Mouse (Mus musculus): Measurements from ENCODE around the gene Stard5. TPM values are rescaled to one million over a fixed set of nuclear protein-coding genes. Genes with fewer than 3 reads are reported as not detected.

Stard5 gene
- polyA plus RNA-seq, 1 experiment from 2014 or later = 19.4 TPM

GRCm38 (mm10) chr7:83627369-83627768 lies 4.4 kb upstream of the Stard5 start:
- no peaks in the 10 kb centered on the region for H3K27me3 ChIP-seq (ENCODE audit: control insufficient read depth, insufficient read depth, low read length)
- no peak overlapping the region for H3K27ac ChIP-seq (ENCODE audit: low read depth, low read length)
- 76% methylated on average over 4 of the region's 4 CpGs for WGBS
- no peaks in the 10 kb centered on the region for H3K36me3 ChIP-seq (ENCODE audit: control insufficient read depth, insufficient read depth, low read length)
- H3K4me2 ChIP-seq (replicated peaks; ENCODE audit: low read depth, low read length) = no peak overlapping the region
- no peak overlapping the region for H3K9ac ChIP-seq (ENCODE audit: low read depth, low read length)
- H3K4me1 ChIP-seq (ENCODE audit: control insufficient read depth, insufficient read depth, low read length) = no peaks in the 10 kb centered on the region
- no peak for ATAC-seq (ENCODE audit: low FRiP score, low TSS enrichment)
- no peak overlapping the region for H3K4me3 ChIP-seq (ENCODE audit: low read length)
- H3K9me3 ChIP-seq (ENCODE audit: control insufficient read depth, low read length) = no peaks in the 10 kb centered on the region

GRCm38 (mm10) chr7:83631073-83631827 lies 509 bp upstream of the Stard5 start:
- H3K36me3 ChIP-seq (ENCODE audit: control insufficient read depth, insufficient read depth, low read length) = no peaks in the 10 kb centered on the region
- no peaks in the 10 kb centered on the region for H3K27me3 ChIP-seq (ENCODE audit: control insufficient read depth, insufficient read depth, low read length)
- H3K9ac ChIP-seq (ENCODE audit: low read depth, low read length) = peak overlapping the region; percentile 35; the same call in 1 of the 2 replicates
- no peak for ATAC-seq (ENCODE audit: low FRiP score, low TSS enrichment)
- no peaks in the 10 kb centered on the region for H3K9me3 ChIP-seq (ENCODE audit: control insufficient read depth, low read length)
- H3K4me3 ChIP-seq (ENCODE audit: low read length) = peak overlapping the region; percentile 60
- H3K27ac ChIP-seq (ENCODE audit: low read depth, low read length) = no peak overlapping the region
- H3K4me1 ChIP-seq (ENCODE audit: control insufficient read depth, insufficient read depth, low read length) = peaks cover 10% of the 10 kb centered on the region; the same call in 1 of the 2 replicates
- WGBS = 11% methylated on average over 11 of the region's 11 CpGs
- H3K4me2 ChIP-seq (replicated peaks; ENCODE audit: low read depth, low read length) = peak overlapping the region; percentile 59

GRCm38 (mm10) chr7:83632682-83633120 lies 942 bp downstream of the Stard5 start:
- 43% methylated on average over 6 of the region's 6 CpGs for WGBS
- peaks cover 10% of the 10 kb centered on the region; the same call in 1 of the 2 replicates for H3K4me1 ChIP-seq (ENCODE audit: control insufficient read depth, insufficient read depth, low read length)
- H3K36me3 ChIP-seq (ENCODE audit: control insufficient read depth, insufficient read depth, low read length) = peaks cover 6% of the 10 kb centered on the region
- H3K27ac ChIP-seq (ENCODE audit: low read depth, low read length) = no peak overlapping the region
- H3K9me3 ChIP-seq (ENCODE audit: control insufficient read depth, low read length) = no peaks in the 10 kb centered on the region
- peak overlapping the region; percentile 65; the same call in 1 of the 2 replicates for H3K9ac ChIP-seq (ENCODE audit: low read depth, low read length)
- no peaks in the 10 kb centered on the region for H3K27me3 ChIP-seq (ENCODE audit: control insufficient read depth, insufficient read depth, low read length)
- peak overlapping the region; percentile 60 for H3K4me3 ChIP-seq (ENCODE audit: low read length)
- no peak for ATAC-seq (ENCODE audit: low FRiP score, low TSS enrichment)
- peak overlapping the region; percentile 59 for H3K4me2 ChIP-seq (replicated peaks; ENCODE audit: low read depth, low read length)

- Histone ChIP-seq H3K9ac (ENCODE audit: low read depth, low read length) (no peak overlapping the region), H3K4me2 (replicated peaks; ENCODE audit: low read depth, low read length) (no peak overlapping the region), H3K27me3 (ENCODE audit: control insufficient read depth, insufficient read depth, low read length) (no peaks in the 10 kb centered on the region), H3K36me3 (ENCODE audit: control insufficient read depth, insufficient read depth, low read length) (peaks cover 10% of the 10 kb centered on the region), H3K4me1 (ENCODE audit: control insufficient read depth, insufficient read depth, low read length) (peaks cover 10% of the 10 kb centered on the region; the same call in 1 of the 2 replicates), H3K27ac (ENCODE audit: low read depth, low read length) (no peak overlapping the region), H3K9me3 (ENCODE audit: control insufficient read depth, low read length) (no peaks in the 10 kb centered on the region), H3K4me3 (ENCODE audit: low read length) (no peak overlapping the region)
- 91% methylated on average over 6 of the region's 6 CpGs for WGBS
- ATAC-seq (ENCODE audit: low FRiP score, low TSS enrichment) = no peak
Measured at GRCm38 (mm10) chr7:83633856-83634255, 2.1 kb downstream of the Stard5 start.

- H3K4me2 ChIP-seq (replicated peaks; ENCODE audit: low read depth, low read length) = no peak overlapping the region
- H3K9ac ChIP-seq (ENCODE audit: low read depth, low read length) = no peak overlapping the region
- H3K27me3 ChIP-seq (ENCODE audit: control insufficient read depth, insufficient read depth, low read length) = no peaks in the 10 kb centered on the region
- peaks cover 18% of the 10 kb centered on the region for H3K36me3 ChIP-seq (ENCODE audit: control insufficient read depth, insufficient read depth, low read length)
- H3K27ac ChIP-seq (ENCODE audit: low read depth, low read length) = no peak overlapping the region
- H3K4me1 ChIP-seq (ENCODE audit: control insufficient read depth, insufficient read depth, low read length) = peaks cover 10% of the 10 kb centered on the region; the same call in 1 of the 2 replicates
- WGBS = 96% methylated on average over 2 of the region's 2 CpGs
- H3K4me3 ChIP-seq (ENCODE audit: low read length) = no peak overlapping the region
- no peak for ATAC-seq (ENCODE audit: low FRiP score, low TSS enrichment)
- H3K9me3 ChIP-seq (ENCODE audit: control insufficient read depth, low read length) = no peaks in the 10 kb centered on the region
Measured at GRCm38 (mm10) chr7:83635726-83636125, 4.0 kb downstream of the Stard5 start.

- H3K27ac ChIP-seq (ENCODE audit: low read depth, low read length) = no peak overlapping the region
- no peak for ATAC-seq (ENCODE audit: low FRiP score, low TSS enrichment)
- no peak overlapping the region for H3K9ac ChIP-seq (ENCODE audit: low read depth, low read length)
- no peak overlapping the region for H3K4me2 ChIP-seq (replicated peaks; ENCODE audit: low read depth, low read length)
- 90% methylated on average over 8 of the region's 8 CpGs for WGBS
- no peaks in the 10 kb centered on the region for H3K9me3 ChIP-seq (ENCODE audit: control insufficient read depth, low read length)
- no peaks in the 10 kb centered on the region for H3K27me3 ChIP-seq (ENCODE audit: control insufficient read depth, insufficient read depth, low read length)
- H3K4me3 ChIP-seq (ENCODE audit: low read length) = no peak overlapping the region
- H3K36me3 ChIP-seq (ENCODE audit: control insufficient read depth, insufficient read depth, low read length) = peaks cover 23% of the 10 kb centered on the region
- peaks cover 10% of the 10 kb centered on the region; the same call in 1 of the 2 replicates for H3K4me1 ChIP-seq (ENCODE audit: control insufficient read depth, insufficient read depth, low read length)
Measured at GRCm38 (mm10) chr7:83636425-83636824, 4.7 kb downstream of the Stard5 start.

- H3K27ac ChIP-seq (ENCODE audit: low read depth, low read length) = no peak overlapping the region
- no peak overlapping the region for H3K4me3 ChIP-seq (ENCODE audit: low read length)
- ATAC-seq (ENCODE audit: low FRiP score, low TSS enrichment) = no peak
- no peak overlapping the region for H3K9ac ChIP-seq (ENCODE audit: low read depth, low read length)
- H3K27me3 ChIP-seq (ENCODE audit: control insufficient read depth, insufficient read depth, low read length) = no peaks in the 10 kb centered on the region
- no peaks in the 10 kb centered on the region for H3K9me3 ChIP-seq (ENCODE audit: control insufficient read depth, low read length)
- peaks cover 5% of the 10 kb centered on the region; the same call in 1 of the 2 replicates for H3K4me1 ChIP-seq (ENCODE audit: control insufficient read depth, insufficient read depth, low read length)
- H3K36me3 ChIP-seq (ENCODE audit: control insufficient read depth, insufficient read depth, low read length) = peaks cover 23% of the 10 kb centered on the region
- no peak overlapping the region for H3K4me2 ChIP-seq (replicated peaks; ENCODE audit: low read depth, low read length)
- 82% methylated on average over 8 of the region's 8 CpGs for WGBS
Measured at GRCm38 (mm10) chr7:83637781-83638583, 6.2 kb downstream of the Stard5 start.

- H3K27me3 ChIP-seq (ENCODE audit: control insufficient read depth, insufficient read depth, low read length) = no peaks in the 10 kb centered on the region
- no peak overlapping the region for H3K4me3 ChIP-seq (ENCODE audit: low read length)
- ATAC-seq (ENCODE audit: low FRiP score, low TSS enrichment) = no peak
- peaks cover 23% of the 10 kb centered on the region for H3K36me3 ChIP-seq (ENCODE audit: control insufficient read depth, insufficient read depth, low read length)
- H3K27ac ChIP-seq (ENCODE audit: low read depth, low read length) = no peak overlapping the region
- H3K9ac ChIP-seq (ENCODE audit: low read depth, low read length) = no peak overlapping the region
- 80% methylated on average over 3 of the region's 3 CpGs for WGBS
- H3K4me1 ChIP-seq (ENCODE audit: control insufficient read depth, insufficient read depth, low read length) = no peaks in the 10 kb centered on the region
- no peak overlapping the region for H3K4me2 ChIP-seq (replicated peaks; ENCODE audit: low read depth, low read length)
- H3K9me3 ChIP-seq (ENCODE audit: control insufficient read depth, low read length) = no peaks in the 10 kb centered on the region
Measured at GRCm38 (mm10) chr7:83639084-83639483, 7.3 kb downstream of the Stard5 start.

GRCm38 (mm10) chr7:83640581-83640980 lies 8.8 kb downstream of the Stard5 start:
- no peak overlapping the region for H3K27ac ChIP-seq (ENCODE audit: low read depth, low read length)
- H3K36me3 ChIP-seq (ENCODE audit: control insufficient read depth, insufficient read depth, low read length) = peaks cover 23% of the 10 kb centered on the region
- no peaks in the 10 kb centered on the region for H3K9me3 ChIP-seq (ENCODE audit: control insufficient read depth, low read length)
- no peak overlapping the region for H3K4me3 ChIP-seq (ENCODE audit: low read length)
- H3K4me1 ChIP-seq (ENCODE audit: control insufficient read depth, insufficient read depth, low read length) = no peaks in the 10 kb centered on the region
- 94% methylated on average over 5 of the region's 5 CpGs for WGBS
- no peak overlapping the region for H3K9ac ChIP-seq (ENCODE audit: low read depth, low read length)
- no peak for ATAC-seq (ENCODE audit: low FRiP score, low TSS enrichment)
- no peak overlapping the region for H3K4me2 ChIP-seq (replicated peaks; ENCODE audit: low read depth, low read length)
- no peaks in the 10 kb centered on the region for H3K27me3 ChIP-seq (ENCODE audit: control insufficient read depth, insufficient read depth, low read length)

Measured in kidney, embryonic 14.5 days (tissue).